Mouse (Mus musculus) olfactory bulb, adult 2 months (tissue): ENCODE measurements around the gene Gm3409.
"Not testable (repeated sequence)": the region's sequence is repeated elsewhere in the genome, so short reads cannot be mapped to it uniquely, and the experiment has no call there.

Source experiments
- CTCF ChIP-seq: fragments of 200-500 bp; IDR thresholded peaks from 2 replicates; pipeline ENCODE4 v1.5.1; 2012; ENCODE audit warnings: low read depth, mild to moderate bottlenecking, low read length, moderate library complexity; ENCODE audit not compliant: insufficient read depth
- POLR2A ChIP-seq: fragments of 200-500 bp; IDR thresholded peaks from 2 replicates; pipeline ENCODE4 v1.6.1; 2012; ENCODE audit warnings: mild to moderate bottlenecking, low read depth, low read length, moderate library complexity; ENCODE audit not compliant: insufficient read depth

GRCm38 (mm10) chr5:146525501-146525900 lies 11.9 kb upstream of the Gm3409 start, which contains the start of gene Gm3404:
- not testable (repeated sequence) for TF ChIP-seq POLR2A, CTCF
